Mouse (Mus musculus) lung, postnatal 0 days (tissue): ENCODE measurements around the gene Arpc5. TPM values are rescaled to one million over a fixed set of nuclear protein-coding genes. Genes with fewer than 3 reads are reported as not detected.

Source experiments
- ATAC-seq: fragments of 200-750 bp; cut with Nextera tagmentation; 2 replicates; pipeline ENCODE4 v1.8.0; 2017; ENCODE audit warnings: moderate library complexity
- DNase-seq: peaks from one replicate; pipeline ENCODE4 v3.0.0-alpha.2; 2016; ENCODE audit warnings: low spot score
- H3K27ac ChIP-seq: fragments of 300-500 bp; sonication (generic); 2 replicates; pipeline ENCODE4 v1.5.1; 2014; ENCODE audit warnings: antibody characterized with exemption, mild to moderate bottlenecking, low read length, mixed read lengths
- H3K27me3 ChIP-seq: fragments of 300-500 bp; sonication (generic); replicated peaks from 2 replicates; pipeline ENCODE4 v1.6.1; 2014; ENCODE audit warnings: low read length, mixed read lengths; ENCODE audit not compliant: insufficient read depth
- H3K36me3 ChIP-seq: fragments of 300-500 bp; sonication (generic); 2 replicates; pipeline ENCODE4 v1.6.1; 2014; ENCODE audit warnings: low read length, mixed read lengths; ENCODE audit not compliant: insufficient read depth
- H3K4me1 ChIP-seq: fragments of 300-500 bp; sonication (generic); 2 replicates; pipeline ENCODE4 v1.6.1; 2014; ENCODE audit warnings: antibody characterized with exemption, low read depth, low read length, mixed read lengths; ENCODE audit not compliant: insufficient read depth
- H3K4me2 ChIP-seq: fragments of 300-500 bp; sonication (generic); replicated peaks from 2 replicates; pipeline ENCODE4 v1.6.1; 2014; ENCODE audit warnings: low read depth, mild to moderate bottlenecking, low read length, moderate library complexity, mixed read lengths
- H3K4me3 ChIP-seq: fragments of 300-500 bp; sonication (generic); 2 replicates; pipeline ENCODE4 v1.5.1; 2014; ENCODE audit warnings: low read depth, low read length
- H3K9ac ChIP-seq: fragments of 300-500 bp; sonication (generic); replicated peaks from 2 replicates; pipeline ENCODE4 v1.6.1; 2014; ENCODE audit warnings: low read depth, mild to moderate bottlenecking
- H3K9me3 ChIP-seq: fragments of 300-500 bp; sonication (generic); 2 replicates; pipeline ENCODE4 v1.6.1; 2016; ENCODE audit warnings: low read length, mixed read lengths
- CTCF ChIP-seq: IDR thresholded peaks from 2 replicates; pipeline ENCODE4 v1.5.1; 2016; ENCODE audit warnings: antibody characterized with exemption, mild to moderate bottlenecking
- EP300 ChIP-seq: IDR thresholded peaks from 2 replicates; pipeline ENCODE4 v1.6.1; 2016; ENCODE audit warnings: antibody characterized with exemption, mild to moderate bottlenecking, control low read depth
- WGBS: fragments of 180-500 bp; shearing (Covaris S2); extraction: QIAGEN DNeasy Blood & Tissue Kit; methylation state at CpG from one replicate; pipeline ENCODE4 v1.1.7; 2014; 5-methylcytosine and 5-hydroxymethylcytosine counted together
- polyA plus RNA-seq: library from polyadenylated mRNA; unstranded; fragments of >200 nt; fragmentation: Nextera tagmentation; extraction: Ambion mirVana; gene quantifications from 2 replicates; pipeline ENCODE4 v1.2.1, GENCODE M21; 2015

The Arpc5 gene
- polyA plus RNA-seq, 1 experiment from 2014 or later, result 376 TPM

DNA sequence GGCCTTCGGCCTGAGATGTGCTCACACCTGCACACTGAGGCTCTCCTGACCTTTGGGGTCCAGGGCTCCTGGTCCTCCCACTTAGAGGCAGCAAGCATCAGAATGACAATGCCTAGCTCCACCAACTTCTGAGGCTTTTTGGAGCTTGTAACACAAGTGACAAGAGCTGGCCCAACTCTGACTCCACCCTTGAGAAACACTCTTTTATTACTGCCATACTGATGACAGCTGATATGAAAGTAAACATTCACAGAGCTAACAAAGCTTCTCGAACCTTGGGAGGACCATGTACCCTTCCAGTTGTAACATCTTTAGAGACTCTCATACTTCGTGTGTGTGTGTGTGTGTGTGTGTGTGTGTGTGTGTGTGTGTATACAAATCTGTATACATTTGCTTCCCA lies 40.2 kb upstream of the Arpc5 start:
- Histone ChIP-seq H3K4me2 (no peak overlapping the region), H3K9me3 (no peaks in the 10 kb centered on the region), H3K4me1 (no peaks in the 10 kb centered on the region), H3K4me3 (no peak overlapping the region), H3K9ac (no peak overlapping the region), H3K27me3 (no peaks in the 10 kb centered on the region), H3K36me3 (no peaks in the 10 kb centered on the region), H3K27ac (no peak overlapping the region)
- TF ChIP-seq EP300 (no peak), CTCF (no peak)
- DNase-seq (no peak), ATAC-seq (no peak)
- WGBS, result 47% methylated on average over 3 of the region's 3 CpGs

DNA sequence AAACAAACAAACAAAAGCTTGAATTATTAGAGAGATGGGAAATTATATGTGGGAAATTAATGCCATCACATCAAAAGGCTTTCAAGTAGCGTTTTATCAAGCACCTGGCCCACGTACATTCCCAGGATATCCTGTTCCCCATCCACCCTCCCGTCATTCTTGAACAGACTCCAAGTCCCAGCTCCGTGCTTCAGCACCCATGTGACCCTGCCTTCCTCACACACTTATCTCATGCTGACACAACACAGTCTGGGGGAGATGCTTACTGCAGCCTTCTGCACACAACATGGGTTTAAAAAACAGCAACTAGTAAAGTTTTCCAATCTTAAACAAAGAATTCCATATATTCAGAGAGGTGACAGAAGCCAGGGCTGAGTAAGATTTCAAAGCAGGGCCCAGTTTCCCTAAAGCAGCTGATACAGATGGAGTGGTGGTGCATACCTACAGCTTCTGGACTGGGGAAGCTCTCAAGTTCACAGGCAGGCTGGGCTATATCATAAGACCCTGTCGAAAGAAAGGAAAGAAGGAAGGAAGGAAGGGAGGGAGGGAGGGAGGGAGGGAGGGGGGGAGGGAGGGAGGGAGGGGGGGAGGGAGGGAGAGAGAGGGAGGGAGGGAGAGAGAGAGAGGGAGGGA lies 38.6 kb upstream of the Arpc5 start:
- no peak overlapping the region for H3K27ac ChIP-seq
- ATAC-seq, result peak; percentile 70
- no peak overlapping the region for H3K4me2 ChIP-seq

DNA sequence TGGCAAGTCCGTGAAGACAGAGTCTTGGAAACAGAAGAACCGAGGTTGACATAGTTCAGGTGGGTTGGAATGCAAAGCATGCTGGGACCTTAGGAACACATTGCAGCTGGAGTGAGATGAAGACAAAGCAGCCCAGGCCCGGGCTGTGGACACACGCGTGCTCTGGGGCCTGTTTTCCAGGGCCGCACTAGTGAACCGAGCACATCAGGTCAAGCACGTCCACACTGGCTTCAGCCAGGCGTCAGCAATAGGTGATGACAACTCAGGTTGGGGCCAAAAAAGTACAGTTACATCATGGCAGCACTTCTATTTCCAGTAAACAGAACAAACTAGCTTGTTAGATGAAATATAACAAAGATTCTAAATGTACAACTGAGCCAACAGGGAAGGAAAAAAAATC lies 27.5 kb upstream of the Arpc5 start:
- no peak for DNase-seq
- 69% methylated on average over 9 of the region's 9 CpGs for WGBS
- no peaks in the 10 kb centered on the region for H3K27me3 ChIP-seq
- no peak for ATAC-seq
- no peak overlapping the region for H3K27ac ChIP-seq
- no peak overlapping the region for H3K4me3 ChIP-seq
- H3K4me1 ChIP-seq, result no peaks in the 10 kb centered on the region; the same call in 1 of the 2 replicates
- H3K4me2 ChIP-seq, result no peak overlapping the region
- no peaks in the 10 kb centered on the region for H3K9me3 ChIP-seq
- no peak overlapping the region for H3K9ac ChIP-seq
- TF ChIP-seq EP300, result no peak
- no peak for TF ChIP-seq CTCF
- H3K36me3 ChIP-seq, result no peaks in the 10 kb centered on the region

More for the DNA sequence above, 38.6 kb upstream of the Arpc5 start:
- no peaks in the 10 kb centered on the region for H3K27me3 ChIP-seq
- peak; percentile 52 for DNase-seq
- no peaks in the 10 kb centered on the region for H3K9me3 ChIP-seq
- H3K9ac ChIP-seq, result no peak overlapping the region
- no peaks in the 10 kb centered on the region for H3K36me3 ChIP-seq
- TF ChIP-seq EP300, result no peak
- TF ChIP-seq CTCF, result no peak
- WGBS, result 12% methylated on average over 4 of the region's 5 CpGs
- no peak overlapping the region for H3K4me3 ChIP-seq
- H3K4me1 ChIP-seq, result no peaks in the 10 kb centered on the region

DNA sequence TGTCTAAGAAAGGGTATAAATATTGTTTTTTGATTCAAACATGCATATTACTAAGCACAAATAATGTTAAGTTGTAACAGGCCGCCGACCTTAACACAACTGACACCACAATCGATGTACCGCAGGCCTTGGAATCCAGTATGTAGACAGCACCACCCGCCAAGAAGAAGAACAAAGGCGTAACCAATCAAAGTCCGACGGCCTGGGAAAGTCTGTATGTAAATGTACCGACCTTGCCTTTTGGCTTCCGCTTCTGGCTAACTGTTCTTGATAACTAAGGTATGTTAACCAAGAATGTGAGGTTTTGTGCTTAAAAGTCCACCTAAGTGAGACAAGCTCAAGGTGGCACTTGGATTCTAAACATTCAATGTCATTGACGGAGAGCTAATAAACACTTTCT lies 27.0 kb upstream of the Arpc5 start:
- no peak overlapping the region for H3K4me2 ChIP-seq
- DNase-seq, result no peak
- H3K9me3 ChIP-seq, result no peaks in the 10 kb centered on the region
- 95% methylated on average over 11 of the region's 11 CpGs for WGBS
- H3K36me3 ChIP-seq, result no peaks in the 10 kb centered on the region
- no peak for ATAC-seq
- no peaks in the 10 kb centered on the region; the same call in 1 of the 2 replicates for H3K4me1 ChIP-seq
- no peak for TF ChIP-seq EP300
- TF ChIP-seq CTCF, result no peak
- no peak overlapping the region for H3K4me3 ChIP-seq
- H3K9ac ChIP-seq, result no peak overlapping the region
- no peak overlapping the region for H3K27ac ChIP-seq
- H3K27me3 ChIP-seq, result no peaks in the 10 kb centered on the region

DNA sequence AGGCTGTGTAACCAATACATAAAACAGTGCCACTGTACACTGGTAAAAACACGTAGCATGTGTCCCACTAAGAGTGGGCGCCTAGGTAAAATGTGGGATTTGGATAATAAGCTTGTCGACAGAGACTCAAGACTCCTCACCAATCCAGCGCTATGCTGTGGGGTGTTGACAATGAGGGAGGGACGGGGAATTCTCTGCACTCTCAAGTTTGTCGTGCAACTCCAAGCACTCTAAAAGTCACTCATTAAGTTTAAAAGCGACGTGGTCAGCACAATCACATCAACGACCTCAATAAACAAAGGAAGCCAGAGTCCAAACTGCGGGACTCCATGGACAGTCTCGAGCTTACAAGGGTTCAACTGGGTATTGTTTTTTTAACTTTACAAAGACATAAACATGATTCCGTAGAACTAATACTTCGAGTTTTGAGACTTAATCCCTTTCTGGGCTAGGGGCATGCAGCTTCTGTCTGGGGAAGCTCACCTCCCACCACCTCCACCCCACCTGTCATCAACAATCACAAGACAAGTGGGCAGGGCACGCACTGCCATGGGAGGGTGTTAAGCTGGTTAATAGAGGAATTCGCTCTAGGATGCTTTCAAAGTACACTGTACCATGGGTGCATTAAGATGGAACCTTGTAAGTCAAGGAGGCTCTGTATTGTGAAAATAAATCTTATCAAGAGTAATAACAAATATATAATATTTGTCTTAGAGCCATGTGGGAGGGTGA lies 23.1 kb upstream of the Arpc5 start:
- H3K4me2 ChIP-seq, result no peak overlapping the region
- ATAC-seq (no peak; the same call in 1 of the 2 replicates), DNase-seq (no peak)
- H3K27ac ChIP-seq, result no peak overlapping the region
- H3K36me3 ChIP-seq, result no peaks in the 10 kb centered on the region
- H3K4me1 ChIP-seq, result no peaks in the 10 kb centered on the region; the same call in 1 of the 2 replicates
- H3K9ac ChIP-seq, result no peak overlapping the region
- 29% methylated on average over 15 of the region's 15 CpGs for WGBS
- no peak for TF ChIP-seq CTCF
- no peak for TF ChIP-seq EP300
- no peak overlapping the region for H3K4me3 ChIP-seq
- no peaks in the 10 kb centered on the region for H3K9me3 ChIP-seq
- no peaks in the 10 kb centered on the region for H3K27me3 ChIP-seq

DNA sequence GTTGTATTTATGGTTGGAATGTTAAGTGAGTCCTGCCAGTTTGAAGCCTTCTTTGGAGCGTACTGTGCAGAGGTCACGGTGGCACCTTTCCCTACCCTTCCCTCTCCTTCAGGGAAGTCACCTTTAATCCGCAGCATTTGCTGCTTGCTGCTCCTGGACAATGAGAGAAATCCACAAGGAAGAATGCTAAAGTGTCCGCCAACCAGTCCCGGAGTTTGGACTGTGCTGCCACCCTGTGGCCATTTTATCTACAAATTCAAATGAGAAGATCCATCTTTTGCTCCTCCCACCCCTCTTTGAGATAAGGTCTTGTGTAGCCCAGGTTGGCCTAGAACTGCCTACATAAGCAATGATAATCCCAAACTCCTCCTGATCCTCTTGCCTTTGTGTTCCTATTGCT lies 19.9 kb upstream of the Arpc5 start:
- H3K4me3 ChIP-seq, result no peak overlapping the region
- H3K4me2 ChIP-seq, result no peak overlapping the region
- H3K9me3 ChIP-seq, result no peaks in the 10 kb centered on the region
- peak; percentile 84 for TF ChIP-seq CTCF
- TF ChIP-seq EP300, result peak; percentile 34; the same call in 1 of the 2 replicates
- no peaks in the 10 kb centered on the region for H3K27me3 ChIP-seq
- DNase-seq (peak; percentile 93), ATAC-seq (peak; percentile 49)
- 6% methylated on average over 5 of the region's 5 CpGs for WGBS
- no peaks in the 10 kb centered on the region; the same call in 1 of the 2 replicates for H3K4me1 ChIP-seq
- no peaks in the 10 kb centered on the region for H3K36me3 ChIP-seq
- H3K27ac ChIP-seq, result no peak overlapping the region
- no peak overlapping the region for H3K9ac ChIP-seq
